Mouse (Mus musculus) kidney, embryonic 16.5 days (tissue): ENCODE measurements at regions not wholly inside any gene's neighbourhood (a gene's known extent, or its start where the extent isn't known, plus 50 kb on each side); places are given as distances from the start of the nearest gene placed in this dataset.

Experiments used
- ATAC-seq: fragments of 200-750 bp; cut with Nextera tagmentation; 2 replicates; pipeline ENCODE4 v1.8.0; 2017; ENCODE audit warnings: moderate TSS enrichment; ENCODE audit not compliant: low FRiP score, low TSS enrichment
- H3K27ac ChIP-seq: fragments of 300-500 bp; sonication (generic); 2 replicates; pipeline ENCODE4 v1.5.1; 2014; ENCODE audit warnings: low read length
- H3K27me3 ChIP-seq: fragments of 300-500 bp; sonication (generic); 2 replicates; pipeline ENCODE4 v1.6.1; 2014; ENCODE audit warnings: low read length, control low read depth, mixed read lengths; ENCODE audit not compliant: insufficient read depth
- H3K36me3 ChIP-seq: fragments of 300-500 bp; sonication (generic); 2 replicates; pipeline ENCODE4 v1.6.1; 2014; ENCODE audit warnings: low read length, control low read depth, mixed read lengths; ENCODE audit not compliant: insufficient read depth
- H3K4me1 ChIP-seq: fragments of 300-500 bp; sonication (generic); 2 replicates; pipeline ENCODE4 v1.6.1; 2014; ENCODE audit warnings: low read length, control low read depth, mixed read lengths; ENCODE audit not compliant: insufficient read depth
- H3K4me2 ChIP-seq: fragments of 300-500 bp; sonication (generic); replicated peaks from 2 replicates; pipeline ENCODE4 v1.6.1; 2014; ENCODE audit warnings: low read depth, low read length
- H3K4me3 ChIP-seq: fragments of 300-500 bp; sonication (generic); 2 replicates; pipeline ENCODE4 v1.5.1; 2014; ENCODE audit warnings: mild to moderate bottlenecking, low read length
- H3K9ac ChIP-seq: fragments of 300-500 bp; sonication (generic); replicated peaks from 2 replicates; pipeline ENCODE4 v1.6.1; 2014; ENCODE audit warnings: low read length
- H3K9me3 ChIP-seq: fragments of 300-500 bp; sonication (generic); 2 replicates; pipeline ENCODE4 v1.6.1; 2016; ENCODE audit warnings: low read length, control low read depth
- WGBS: fragments of 180-500 bp; shearing (Covaris S2); extraction: QIAGEN DNeasy Blood & Tissue Kit; methylation state at CpG from one replicate; pipeline ENCODE4 v1.1.7; 2014; 5-methylcytosine and 5-hydroxymethylcytosine counted together

- H3K4me1 ChIP-seq, result no peaks in the 10 kb centered on the region; the same call in 1 of the 2 replicates
- no peak overlapping the region for H3K27ac ChIP-seq
- H3K9me3 ChIP-seq, result no peaks in the 10 kb centered on the region
- WGBS, result 64% methylated on average over 8 of the region's 8 CpGs
- no peak overlapping the region for H3K4me3 ChIP-seq
- 0 out of 2 replicates have a peak, but pooled peaks cover 4% of the 10 kb centered on the region for H3K27me3 ChIP-seq
- no peak for ATAC-seq
- H3K36me3 ChIP-seq, result no peaks in the 10 kb centered on the region
- H3K4me2 ChIP-seq, result no peak overlapping the region
- H3K9ac ChIP-seq, result no peak overlapping the region
These were observed 311.5 kb upstream of the Castor2 start for GRCm38 (mm10) chr5:133788006-133788405.

DNA sequence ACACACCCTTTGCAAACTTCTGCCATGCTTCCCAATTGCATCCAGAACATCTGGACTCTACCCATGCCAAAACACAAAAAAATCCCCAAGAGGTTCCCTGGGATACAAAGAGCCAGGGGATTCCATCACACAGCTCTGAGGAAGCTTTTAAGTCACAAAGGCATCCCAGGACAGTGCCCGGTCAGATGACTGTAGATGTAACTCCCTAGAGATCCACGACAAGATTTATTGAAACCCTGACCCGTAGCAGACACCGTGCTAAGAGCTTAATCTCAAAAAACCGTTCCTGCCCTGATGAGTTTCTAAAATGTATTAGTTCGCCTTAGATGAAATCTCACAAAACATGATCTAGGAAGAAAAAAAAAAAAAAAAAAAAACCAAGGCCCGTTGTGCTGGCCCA, 312.0 kb upstream of the Castor2 start:
- 0 out of 2 replicates have a peak, but pooled peaks cover 1% of the 10 kb centered on the region for H3K27me3 ChIP-seq
- no peaks in the 10 kb centered on the region for H3K9me3 ChIP-seq
- H3K4me3 ChIP-seq, result no peak overlapping the region
- H3K4me2 ChIP-seq, result no peak overlapping the region
- ATAC-seq, result no peak
- H3K27ac ChIP-seq, result no peak overlapping the region
- 30% methylated on average over 7 of the region's 7 CpGs for WGBS
- no peaks in the 10 kb centered on the region for H3K36me3 ChIP-seq
- no peak overlapping the region for H3K9ac ChIP-seq
- no peaks in the 10 kb centered on the region; the same call in 1 of the 2 replicates for H3K4me1 ChIP-seq

DNA sequence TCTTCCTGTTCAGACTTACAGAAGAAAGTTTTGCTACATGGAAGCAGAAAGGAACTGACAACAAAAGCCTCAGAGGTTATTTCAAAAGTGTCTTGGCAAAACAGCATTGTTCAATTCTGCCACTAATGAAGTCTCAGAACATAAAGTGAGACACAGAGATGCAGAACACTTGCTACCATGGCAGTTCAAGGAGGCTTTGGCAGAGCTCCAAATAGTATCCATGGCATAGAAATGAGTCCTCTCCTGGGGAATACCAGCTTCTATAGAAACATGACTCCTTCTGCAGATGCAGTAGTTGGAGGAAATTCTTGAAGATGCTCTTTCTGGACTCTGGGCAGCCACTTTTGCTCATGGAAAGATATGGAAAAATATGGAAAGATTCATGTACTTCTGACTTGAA, 322.9 kb upstream of the Castor2 start:
- Histone ChIP-seq H3K4me1 (no peaks in the 10 kb centered on the region), H3K36me3 (no peaks in the 10 kb centered on the region), H3K9ac (no peak overlapping the region), H3K27me3 (no peaks in the 10 kb centered on the region), H3K9me3 (no peaks in the 10 kb centered on the region), H3K4me3 (no peak overlapping the region), H3K27ac (no peak overlapping the region), H3K4me2 (no peak overlapping the region)
- no peak for ATAC-seq

DNA sequence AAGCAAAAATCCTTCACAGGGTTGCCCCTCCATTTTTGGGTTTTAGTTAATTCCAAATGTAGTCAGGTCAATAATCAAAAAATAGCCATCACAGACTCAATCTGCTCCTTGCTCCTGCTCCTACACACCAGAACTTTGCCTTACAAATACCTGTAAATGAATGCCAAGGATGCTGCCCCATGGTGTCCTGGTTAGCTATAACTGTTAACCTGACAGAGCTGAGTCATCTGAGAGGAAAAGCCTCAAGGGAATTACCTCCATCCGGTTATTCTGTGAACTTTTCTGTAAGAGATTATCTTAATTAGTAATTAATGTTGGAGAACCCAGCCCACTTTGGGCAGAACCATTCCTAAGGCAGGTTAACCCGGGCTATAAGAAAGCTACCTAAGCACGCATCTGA, 325.4 kb upstream of the Castor2 start:
- no peaks in the 10 kb centered on the region for H3K27me3 ChIP-seq
- no peaks in the 10 kb centered on the region for H3K4me1 ChIP-seq
- 82% methylated on average over 3 of the region's 3 CpGs for WGBS

GRCm38 (mm10) chr5:133768856-133769255, 330.7 kb upstream of the Castor2 start:
- Histone ChIP-seq H3K27me3 (no peaks in the 10 kb centered on the region), H3K9ac (no peak overlapping the region), H3K4me2 (no peak overlapping the region), H3K27ac (no peak overlapping the region), H3K4me3 (no peak overlapping the region), H3K36me3 (no peaks in the 10 kb centered on the region), H3K9me3 (no peaks in the 10 kb centered on the region), H3K4me1 (no peaks in the 10 kb centered on the region)
- ATAC-seq, result no peak
- 78% methylated on average over 2 of the region's 2 CpGs for WGBS

More for the DNA sequence above, 325.4 kb upstream of the Castor2 start:
- no peak for ATAC-seq
- no peak overlapping the region for H3K4me2 ChIP-seq
- H3K36me3 ChIP-seq, result no peaks in the 10 kb centered on the region
- no peak overlapping the region for H3K27ac ChIP-seq
- H3K9ac ChIP-seq, result no peak overlapping the region
- H3K4me3 ChIP-seq, result no peak overlapping the region
- H3K9me3 ChIP-seq, result no peaks in the 10 kb centered on the region

DNA sequence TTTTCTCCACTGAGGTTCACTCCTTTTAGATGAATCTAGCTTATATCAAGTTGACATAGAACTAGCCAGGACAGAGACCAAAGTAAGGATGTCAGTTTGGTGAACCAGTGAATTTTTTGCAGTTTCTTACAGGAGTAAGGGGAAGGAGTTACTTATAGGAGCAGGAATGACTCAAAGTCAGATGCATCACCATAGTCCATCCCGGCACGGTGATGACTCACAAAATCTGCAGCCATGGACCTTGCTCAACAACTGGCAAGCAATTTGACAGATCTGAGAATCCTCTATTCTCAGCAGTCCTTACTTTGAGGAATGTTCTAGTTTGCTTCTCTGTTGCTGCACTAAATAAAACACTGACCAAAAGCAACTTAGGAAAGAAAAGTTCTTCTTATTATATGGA, 341.7 kb upstream of the Castor2 start:
- Histone ChIP-seq H3K9me3 (no peaks in the 10 kb centered on the region), H3K4me3 (no peak overlapping the region), H3K27ac (no peak overlapping the region), H3K4me1 (no peaks in the 10 kb centered on the region), H3K9ac (no peak overlapping the region), H3K27me3 (no peaks in the 10 kb centered on the region), H3K36me3 (no peaks in the 10 kb centered on the region), H3K4me2 (no peak overlapping the region)
- 86% methylated on average over 2 of the region's 2 CpGs for WGBS
- no peak for ATAC-seq

DNA sequence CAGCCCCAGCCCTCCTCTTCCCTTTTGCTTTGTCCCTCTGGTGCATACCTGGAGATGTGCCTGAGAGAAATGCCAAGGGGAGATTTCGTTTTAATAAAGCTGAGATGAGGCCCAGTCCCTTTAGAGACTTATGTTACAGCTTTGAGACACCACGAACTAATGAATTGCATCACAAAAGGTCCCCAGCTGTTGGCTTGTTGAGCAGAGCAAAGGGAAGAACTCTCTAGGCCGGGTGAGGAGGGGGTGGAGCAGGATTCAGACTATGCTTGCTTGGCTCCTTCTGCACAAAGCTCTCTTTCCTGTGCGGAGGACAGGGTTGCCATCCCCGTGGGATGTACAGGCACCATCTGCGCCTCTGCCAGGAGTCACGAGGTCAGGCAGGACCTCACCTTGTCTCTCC, 345.3 kb upstream of the Castor2 start:
- Histone ChIP-seq H3K36me3 (no peaks in the 10 kb centered on the region), H3K4me3 (no peak overlapping the region), H3K9ac (no peak overlapping the region), H3K4me1 (no peaks in the 10 kb centered on the region), H3K27me3 (no peaks in the 10 kb centered on the region), H3K27ac (no peak overlapping the region), H3K4me2 (no peak overlapping the region), H3K9me3 (no peaks in the 10 kb centered on the region)
- ATAC-seq, result no peak
- WGBS, result 26% methylated on average over 7 of the region's 7 CpGs

GRCm38 (mm10) chr5:133753461-133754160, 345.9 kb upstream of the Castor2 start:
- Histone ChIP-seq H3K4me2 (no peak overlapping the region), H3K36me3 (no peaks in the 10 kb centered on the region), H3K4me1 (no peaks in the 10 kb centered on the region), H3K4me3 (no peak overlapping the region), H3K9me3 (no peaks in the 10 kb centered on the region), H3K27me3 (no peaks in the 10 kb centered on the region), H3K9ac (no peak overlapping the region), H3K27ac (no peak overlapping the region)
- ATAC-seq, result no peak
- WGBS, result 40% methylated on average over 8 of the region's 8 CpGs

DNA sequence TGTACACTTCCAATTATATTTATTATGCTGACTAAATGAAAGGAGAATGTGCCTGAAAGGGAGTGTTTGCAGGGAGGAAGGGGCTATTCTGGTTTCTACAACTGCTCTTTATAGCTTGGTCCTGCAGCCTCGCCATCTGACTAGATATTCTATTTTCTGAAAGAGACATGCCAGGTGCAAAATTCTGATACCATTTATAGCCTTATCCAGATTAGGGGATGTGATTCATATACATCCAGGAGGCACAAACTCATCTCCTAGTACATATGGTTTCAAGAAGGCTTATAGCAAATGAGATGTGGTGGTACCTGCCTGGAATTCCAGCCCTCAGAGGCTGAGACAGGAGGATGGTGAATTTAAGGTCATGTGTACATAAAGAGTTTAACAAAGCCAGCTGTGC, 352.6 kb upstream of the Castor2 start:
- H3K4me3 ChIP-seq, result no peak overlapping the region
- no peaks in the 10 kb centered on the region for H3K4me1 ChIP-seq
- 81% methylated on average over 1 of the region's 1 CpGs for WGBS
- H3K27me3 ChIP-seq, result no peaks in the 10 kb centered on the region
- peaks cover 9% of the 10 kb centered on the region for H3K9me3 ChIP-seq
- H3K36me3 ChIP-seq, result no peaks in the 10 kb centered on the region
- ATAC-seq, result no peak
- H3K9ac ChIP-seq, result no peak overlapping the region
- no peak overlapping the region for H3K27ac ChIP-seq
- no peak overlapping the region for H3K4me2 ChIP-seq

DNA sequence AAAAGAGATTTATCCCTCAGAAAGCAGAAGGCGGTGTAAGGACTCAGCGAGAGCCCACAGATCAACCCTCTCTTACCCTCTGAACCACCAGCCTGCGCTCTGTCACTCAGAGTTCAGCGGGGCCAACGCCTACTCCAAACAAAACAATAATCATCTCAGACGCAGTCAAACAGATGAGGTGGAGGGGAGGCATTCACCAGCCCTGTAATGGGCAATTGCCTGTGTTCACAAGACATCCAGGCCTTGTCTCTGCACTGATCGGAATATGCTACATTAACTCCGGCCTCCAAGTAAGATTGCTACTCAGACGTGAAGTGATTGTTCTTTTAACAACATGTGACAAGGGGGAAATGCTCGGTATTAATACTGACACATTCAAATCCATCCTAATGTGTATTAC, 353.1 kb upstream of the Castor2 start:
- no peak overlapping the region for H3K9ac ChIP-seq
- H3K9me3 ChIP-seq, result peaks cover 9% of the 10 kb centered on the region
- 45% methylated on average over 10 of the region's 10 CpGs for WGBS
- H3K4me1 ChIP-seq, result no peaks in the 10 kb centered on the region
- no peak overlapping the region for H3K4me2 ChIP-seq
- no peak for ATAC-seq
- no peaks in the 10 kb centered on the region for H3K27me3 ChIP-seq
- H3K27ac ChIP-seq, result no peak overlapping the region
- H3K36me3 ChIP-seq, result no peaks in the 10 kb centered on the region
- no peak overlapping the region for H3K4me3 ChIP-seq
